Mouse (Mus musculus) duodenum, adult 2 months (tissue): ENCODE measurements around the gene Zbtb26. TPM values are rescaled to one million over a fixed set of nuclear protein-coding genes. Genes with fewer than 3 reads are reported as not detected.

Source experiments
- polyA plus RNA-seq: library from polyadenylated mRNA; depleted of rRNA; stranded (reverse); fragments of >200 nt; gene quantifications from 2 replicates; pipeline ENCODE4 v1.2.3, GENCODE M21; 2012; ENCODE audit warnings: low replicate concordance; rRNA removed

Zbtb26 gene
- polyA plus RNA-seq, result 0.13 and 0.47 TPM in 2 replicates

GRCm38 (mm10) chr2:37442611-37443591, at the start of gene Zbtb26, which contains the start of the genes Zbtb6 and Rabgap1:
Gene Zbtb26 (minus strand): TSS chr2:37443135.
Gene Zbtb6 (minus strand): TSS chr2:37443171.
Gene Rabgap1 (plus strand): TSS chr2:37443279.

GRCm38 (mm10) chr2:37422306-37423304, 20.3 kb downstream of the Zbtb26 start, which contains the start of gene Rc3h2:
Gene Rc3h2 (minus strand): TSS chr2:37422903.

Other genes with a start within 250 kb of the Zbtb26 start
- gene Olfr366, start 231.6 kb downstream of the Zbtb26 start, polyA plus RNA-seq, result not detected in 2 replicates
- gene Olfr368, start 116.6 kb downstream of the Zbtb26 start, polyA plus RNA-seq, result not detected in 2 replicates
- 2.1 and 2.3 TPM in 2 replicates for gene Pdcl, start 83.8 kb downstream of the Zbtb26 start, polyA plus RNA-seq
- gene Rc3h2, start 20.2 kb downstream of the Zbtb26 start, polyA plus RNA-seq, result 0.88 and 1.3 TPM in 2 replicates
- gene Zbtb6, start within 50 bp of the Zbtb26 start, polyA plus RNA-seq, result 0.40 and 0.49 TPM in 2 replicates
- 1.6 and 1.8 TPM in 2 replicates for gene Rabgap1, start 144 bp upstream of the Zbtb26 start, polyA plus RNA-seq
- gene Gpr21, start 73.2 kb upstream of the Zbtb26 start, polyA plus RNA-seq, result 0.05 TPM in 2 replicates